Mouse (Mus musculus): ENCODE measurements around the gene Nxn. TPM values are rescaled to one million over a fixed set of nuclear protein-coding genes. Genes with fewer than 3 reads are reported as not detected.

Gene Nxn
- polyA plus RNA-seq, 1 experiment from 2014 or later, result 41.8 TPM

DNA sequence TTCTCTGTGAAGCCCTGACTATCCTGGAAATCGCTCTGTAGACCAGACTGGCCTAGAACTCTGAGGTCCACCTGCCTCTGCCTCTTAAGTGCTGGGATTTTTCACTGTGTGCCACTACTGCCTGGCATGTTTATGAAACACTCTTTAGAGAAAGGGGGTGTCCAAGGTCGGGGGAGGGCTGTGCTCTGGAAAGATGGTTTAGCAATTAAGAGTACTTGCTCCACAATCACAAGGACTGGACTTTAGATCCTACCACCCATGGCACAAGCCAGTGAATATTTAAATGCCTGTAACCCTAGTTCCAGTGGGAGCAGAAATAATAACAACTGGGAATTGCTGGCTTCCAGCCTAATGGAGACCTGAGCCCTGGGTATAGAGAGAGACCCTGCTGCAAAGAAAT lies 119.0 kb downstream of the Nxn start:
- 54% methylated on average over 2 of the region's 2 CpGs for WGBS
- DNase-seq (ENCODE audit: low spot score) (no peak), ATAC-seq (replicated peaks; ENCODE audit: insufficient number of reproducible peaks, low FRiP score, low TSS enrichment, low read depth) (no peak)

GRCm38 (mm10) chr11:76278960-76279852 lies 119.7 kb downstream of the Nxn start:
- no peaks in the 10 kb centered on the region; the same call in 1 of the 2 replicates for H3K36me3 ChIP-seq (replicated peaks; ENCODE audit: control insufficient read depth, insufficient read depth, low read depth, low read length)

More for the DNA sequence above, 119.0 kb downstream of the Nxn start:
- Histone ChIP-seq H3K27me3 (ENCODE audit: control insufficient read depth, insufficient read depth, low read length) (no peaks in the 10 kb centered on the region), H3K4me3 (ENCODE audit: low read depth, low read length) (no peak overlapping the region), H3K27ac (replicated peaks; ENCODE audit: low read depth, low read length) (no peak overlapping the region), H3K4me1 (ENCODE audit: control insufficient read depth, insufficient read depth, low read length) (no peaks in the 10 kb centered on the region; the same call in 1 of the 2 replicates), H3K4me2 (ENCODE audit: low read depth, low read length) (no peak overlapping the region), H3K9ac (replicated peaks; ENCODE audit: low read length) (no peak overlapping the region), H3K9me3 (replicated peaks; ENCODE audit: control insufficient read depth, low read length) (no peaks in the 10 kb centered on the region), H3K36me3 (replicated peaks; ENCODE audit: control insufficient read depth, insufficient read depth, low read depth, low read length) (no peaks in the 10 kb centered on the region; the same call in 1 of the 2 replicates)

GRCm38 (mm10) chr11:76272440-76272839 lies 126.5 kb downstream of the Nxn start:
- Histone ChIP-seq H3K27ac (replicated peaks; ENCODE audit: low read depth, low read length) (no peak overlapping the region), H3K4me1 (ENCODE audit: control insufficient read depth, insufficient read depth, low read length) (no peaks in the 10 kb centered on the region), H3K27me3 (ENCODE audit: control insufficient read depth, insufficient read depth, low read length) (no peaks in the 10 kb centered on the region), H3K4me3 (ENCODE audit: low read depth, low read length) (no peak overlapping the region), H3K9ac (replicated peaks; ENCODE audit: low read length) (no peak overlapping the region), H3K4me2 (ENCODE audit: low read depth, low read length) (no peak overlapping the region), H3K9me3 (replicated peaks; ENCODE audit: control insufficient read depth, low read length) (no peaks in the 10 kb centered on the region), H3K36me3 (replicated peaks; ENCODE audit: control insufficient read depth, insufficient read depth, low read depth, low read length) (no peaks in the 10 kb centered on the region; the same call in 1 of the 2 replicates)
- DNase-seq (ENCODE audit: low spot score), result no peak
- ATAC-seq (replicated peaks; ENCODE audit: insufficient number of reproducible peaks, low FRiP score, low TSS enrichment, low read depth), result no peak
- 79% methylated on average over 4 of the region's 4 CpGs for WGBS

More at GRCm38 (mm10) chr11:76278960-76279852, 119.7 kb downstream of the Nxn start:
- WGBS, result 57% methylated on average over 14 of the region's 14 CpGs
- Histone ChIP-seq H3K9ac (replicated peaks; ENCODE audit: low read length) (no peak overlapping the region), H3K4me1 (ENCODE audit: control insufficient read depth, insufficient read depth, low read length) (no peaks in the 10 kb centered on the region; the same call in 1 of the 2 replicates), H3K27ac (replicated peaks; ENCODE audit: low read depth, low read length) (no peak overlapping the region), H3K9me3 (replicated peaks; ENCODE audit: control insufficient read depth, low read length) (no peaks in the 10 kb centered on the region), H3K4me2 (ENCODE audit: low read depth, low read length) (no peak overlapping the region), H3K27me3 (ENCODE audit: control insufficient read depth, insufficient read depth, low read length) (no peaks in the 10 kb centered on the region), H3K4me3 (ENCODE audit: low read depth, low read length) (no peak overlapping the region)
- ATAC-seq (replicated peaks; ENCODE audit: insufficient number of reproducible peaks, low FRiP score, low TSS enrichment, low read depth) (no peak; the same call in 1 of the 2 replicates), DNase-seq (ENCODE audit: low spot score) (no peak)

DNA sequence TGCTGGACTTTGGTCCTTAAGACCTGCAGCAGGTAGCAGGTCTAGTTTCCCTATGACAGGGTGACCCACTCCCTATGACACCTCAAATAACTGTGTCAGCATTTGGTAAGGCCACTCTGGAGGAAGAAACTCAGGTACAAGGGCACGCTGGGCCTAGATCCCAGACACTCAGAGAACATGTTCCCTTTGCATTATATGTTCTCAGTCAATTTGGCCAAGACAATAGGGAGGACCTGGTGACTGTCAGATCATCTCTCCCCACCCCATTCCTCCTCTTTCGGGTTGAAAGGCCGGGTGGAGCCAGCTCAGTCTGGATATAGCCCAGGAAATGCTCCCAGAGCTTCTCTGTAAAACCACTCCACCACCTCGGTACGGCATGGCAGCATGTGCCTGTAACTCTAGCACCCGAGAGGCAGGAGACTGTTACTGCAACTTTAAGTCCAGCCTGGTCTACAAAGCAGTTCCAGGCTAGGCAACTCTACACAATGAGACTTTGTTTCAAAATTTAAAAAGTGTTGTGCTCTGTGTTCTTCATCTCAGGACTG lies 130.3 kb downstream of the Nxn start:
- WGBS, result 71% methylated on average over 6 of the region's 6 CpGs
- no peaks in the 10 kb centered on the region for H3K9me3 ChIP-seq (replicated peaks; ENCODE audit: control insufficient read depth, low read length)
- DNase-seq (ENCODE audit: low spot score) (no peak), ATAC-seq (replicated peaks; ENCODE audit: insufficient number of reproducible peaks, low FRiP score, low TSS enrichment, low read depth) (no peak)
- no peaks in the 10 kb centered on the region for H3K36me3 ChIP-seq (replicated peaks; ENCODE audit: control insufficient read depth, insufficient read depth, low read depth, low read length)
- H3K4me1 ChIP-seq (ENCODE audit: control insufficient read depth, insufficient read depth, low read length), result no peaks in the 10 kb centered on the region
- H3K4me2 ChIP-seq (ENCODE audit: low read depth, low read length), result no peak overlapping the region
- no peak overlapping the region for H3K4me3 ChIP-seq (ENCODE audit: low read depth, low read length)
- H3K27ac ChIP-seq (replicated peaks; ENCODE audit: low read depth, low read length), result peak overlapping the region; percentile 56; the same call in 1 of the 2 replicates
- H3K9ac ChIP-seq (replicated peaks; ENCODE audit: low read length), result no peak overlapping the region; the same call in 1 of the 2 replicates
- no peaks in the 10 kb centered on the region for H3K27me3 ChIP-seq (ENCODE audit: control insufficient read depth, insufficient read depth, low read length)

DNA sequence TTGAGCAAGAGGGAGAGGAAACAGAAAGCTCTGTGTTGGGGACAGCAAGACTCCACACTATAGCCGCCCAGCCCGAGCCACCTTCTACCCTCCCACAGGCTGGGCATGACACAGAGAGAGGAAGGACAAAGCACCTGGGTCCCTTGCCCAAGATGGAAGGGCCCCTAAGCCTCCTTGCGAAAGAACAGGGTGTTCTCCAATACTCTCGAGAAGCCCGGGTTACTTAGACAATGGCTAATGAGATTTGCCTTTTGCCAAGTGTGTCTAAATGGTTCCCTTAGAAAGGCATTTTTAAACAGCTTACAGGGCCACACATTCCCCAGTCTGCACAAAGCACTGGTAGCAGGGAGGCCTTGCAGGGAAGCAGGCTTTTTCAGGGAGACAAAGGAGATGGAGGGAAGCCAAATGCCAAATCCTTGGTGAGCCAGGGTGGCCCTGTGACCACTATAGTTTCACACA lies 130.9 kb downstream of the Nxn start:
- peaks cover 3% of the 10 kb centered on the region; the same call in 1 of the 2 replicates for H3K4me1 ChIP-seq (ENCODE audit: control insufficient read depth, insufficient read depth, low read length)
- peak overlapping the region; percentile 22 for H3K9ac ChIP-seq (replicated peaks; ENCODE audit: low read length)
- ATAC-seq (replicated peaks; ENCODE audit: insufficient number of reproducible peaks, low FRiP score, low TSS enrichment, low read depth) (no peak), DNase-seq (ENCODE audit: low spot score) (no peak)
- no peaks in the 10 kb centered on the region for H3K9me3 ChIP-seq (replicated peaks; ENCODE audit: control insufficient read depth, low read length)
- H3K27ac ChIP-seq (replicated peaks; ENCODE audit: low read depth, low read length), result peak overlapping the region; percentile 56
- H3K4me3 ChIP-seq (ENCODE audit: low read depth, low read length), result no peak overlapping the region
- no peaks in the 10 kb centered on the region for H3K36me3 ChIP-seq (replicated peaks; ENCODE audit: control insufficient read depth, insufficient read depth, low read depth, low read length)
- no peak overlapping the region for H3K4me2 ChIP-seq (ENCODE audit: low read depth, low read length)
- H3K27me3 ChIP-seq (ENCODE audit: control insufficient read depth, insufficient read depth, low read length), result no peaks in the 10 kb centered on the region
- 40% methylated on average over 5 of the region's 5 CpGs for WGBS

DNA sequence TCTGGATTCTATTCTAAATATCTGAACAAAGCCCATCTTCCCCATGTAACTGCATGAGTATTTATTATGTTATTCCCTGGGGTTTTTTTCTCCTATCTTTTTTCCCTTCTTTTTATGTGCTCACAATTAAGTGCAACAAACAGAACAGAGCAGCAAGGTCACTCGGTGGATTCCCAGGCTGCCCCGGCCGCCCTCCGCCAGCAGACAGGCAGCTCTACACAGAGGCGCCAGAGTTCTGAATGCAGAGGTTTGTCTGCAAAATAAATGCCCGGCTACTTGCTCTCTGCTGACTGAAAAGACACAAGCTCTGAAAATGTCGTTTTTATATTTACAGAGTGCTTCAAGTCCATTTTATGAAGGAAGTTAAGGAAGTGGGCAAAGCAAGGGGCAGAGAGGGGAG lies 131.4 kb downstream of the Nxn start:
- no peaks in the 10 kb centered on the region for H3K9me3 ChIP-seq (replicated peaks; ENCODE audit: control insufficient read depth, low read length)
- no peaks in the 10 kb centered on the region for H3K36me3 ChIP-seq (replicated peaks; ENCODE audit: control insufficient read depth, insufficient read depth, low read depth, low read length)
- peak overlapping the region; percentile 22 for H3K9ac ChIP-seq (replicated peaks; ENCODE audit: low read length)
- H3K4me1 ChIP-seq (ENCODE audit: control insufficient read depth, insufficient read depth, low read length), result peaks cover 7% of the 10 kb centered on the region; the same call in 1 of the 2 replicates
- H3K27me3 ChIP-seq (ENCODE audit: control insufficient read depth, insufficient read depth, low read length), result no peaks in the 10 kb centered on the region
- no peak for ATAC-seq (replicated peaks; ENCODE audit: insufficient number of reproducible peaks, low FRiP score, low TSS enrichment, low read depth)
- H3K4me3 ChIP-seq (ENCODE audit: low read depth, low read length), result no peak overlapping the region
- no peak overlapping the region for H3K4me2 ChIP-seq (ENCODE audit: low read depth, low read length)
- 53% methylated on average over 7 of the region's 7 CpGs for WGBS
- DNase-seq (ENCODE audit: low spot score), result no peak
- H3K27ac ChIP-seq (replicated peaks; ENCODE audit: low read depth, low read length), result no peak overlapping the region

DNA sequence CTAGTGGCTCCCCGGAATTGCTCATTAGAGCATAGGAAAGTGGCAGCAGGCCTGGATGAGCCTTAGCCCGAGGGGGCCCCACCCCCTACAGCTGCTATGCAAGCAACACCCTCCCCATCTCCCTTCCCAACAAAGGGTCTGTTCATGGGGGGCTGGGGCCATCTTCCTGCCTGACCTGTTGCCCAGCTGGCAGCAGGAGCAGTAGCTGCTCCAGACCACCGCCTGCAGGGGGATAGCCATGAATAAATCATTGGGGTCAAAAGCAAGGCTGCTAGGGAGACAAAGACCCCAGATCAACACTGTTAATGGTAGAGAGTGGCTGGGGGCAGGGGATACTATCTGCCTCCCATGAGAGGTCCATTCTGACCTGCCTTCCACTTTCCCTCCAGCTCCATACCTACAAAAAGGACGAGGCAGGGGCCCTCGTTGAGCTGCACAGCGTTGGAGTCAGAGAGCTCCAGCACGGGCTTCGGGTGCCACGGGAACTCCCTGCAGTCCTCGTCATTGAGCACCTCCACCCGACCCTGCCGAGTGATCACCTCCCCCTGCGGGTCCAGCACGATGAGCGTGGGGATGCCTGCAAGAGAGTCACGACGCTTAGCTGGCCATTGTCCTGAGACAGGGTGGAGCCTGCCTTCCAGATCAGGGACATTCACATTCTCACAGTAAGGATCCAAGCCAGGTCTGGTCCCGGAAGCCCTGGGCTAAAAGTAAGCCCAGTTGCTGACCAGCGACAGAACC lies 136.2 kb downstream of the Nxn start:
- H3K4me1 ChIP-seq (ENCODE audit: control insufficient read depth, insufficient read depth, low read length), result peaks cover 12% of the 10 kb centered on the region
- 10% methylated on average over 19 of the region's 19 CpGs for WGBS
- H3K4me3 ChIP-seq (ENCODE audit: low read depth, low read length), result no peak overlapping the region
- no peaks in the 10 kb centered on the region for H3K9me3 ChIP-seq (replicated peaks; ENCODE audit: control insufficient read depth, low read length)
- no peak for DNase-seq (ENCODE audit: low spot score)
- no peak overlapping the region for H3K4me2 ChIP-seq (ENCODE audit: low read depth, low read length)
- H3K27me3 ChIP-seq (ENCODE audit: control insufficient read depth, insufficient read depth, low read length), result no peaks in the 10 kb centered on the region
- H3K9ac ChIP-seq (replicated peaks; ENCODE audit: low read length), result peak overlapping the region; percentile 18; the same call in 1 of the 2 replicates
- no peak; the same call in 1 of the 2 replicates for ATAC-seq (replicated peaks; ENCODE audit: insufficient number of reproducible peaks, low FRiP score, low TSS enrichment, low read depth)
- no peak overlapping the region; the same call in 1 of the 2 replicates for H3K27ac ChIP-seq (replicated peaks; ENCODE audit: low read depth, low read length)
- no peaks in the 10 kb centered on the region for H3K36me3 ChIP-seq (replicated peaks; ENCODE audit: control insufficient read depth, insufficient read depth, low read depth, low read length)
